In the genomic region with DNA sequence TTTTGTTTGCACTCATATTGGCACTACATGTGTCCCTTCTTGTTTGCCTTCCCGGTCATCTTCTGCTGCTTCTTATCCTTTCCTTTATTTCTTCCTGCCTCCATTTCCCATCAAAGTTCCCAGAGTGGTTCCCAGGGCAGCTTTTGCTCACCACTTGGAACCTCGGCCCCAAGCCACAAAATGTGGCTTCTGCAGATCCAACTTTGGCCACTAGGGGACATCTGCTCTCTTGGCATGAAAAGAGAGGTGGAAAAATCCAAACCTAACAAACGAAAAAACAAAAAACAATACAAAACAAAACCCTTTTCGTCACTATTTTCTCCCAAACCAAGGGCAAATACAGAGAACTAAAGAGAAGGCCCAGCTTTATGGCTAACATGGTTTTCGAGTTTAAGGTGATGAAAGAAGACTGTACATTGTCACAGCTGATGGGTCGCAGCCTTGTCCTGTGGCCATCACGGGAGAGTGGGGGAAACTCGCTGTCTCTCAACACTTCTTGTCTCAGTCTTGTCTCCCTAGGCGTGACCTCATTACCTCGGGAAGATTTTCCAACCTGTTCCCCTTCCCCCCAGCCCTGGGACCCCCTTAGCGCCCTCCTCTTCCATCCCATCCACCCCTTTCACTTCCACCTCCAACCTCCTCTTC, we compare ENCODE assay signal across 8 mouse cellular contexts. TPM values are rescaled to one million over a fixed set of nuclear protein-coding genes. Genes with fewer than 3 reads are reported as not detected.
DNase-seq lines count a peak whose midpoint lies in the region; ATAC-seq and TF ChIP-seq lines count a peak whose summit lies in the region.

No protein-coding gene starts in this region.

- H3K4me1 ChIP-seq in thymus, adult 2 months (replicated peaks; ENCODE audit: control insufficient read depth, insufficient read depth, low read length), result no peaks in the 10 kb centered on the region
- no peaks in the 10 kb centered on the region for H3K4me1 ChIP-seq in embryonic facial prominence, embryonic 13.5 days
- H3K4me1 ChIP-seq in heart, embryonic 11.5 days (ENCODE audit: control insufficient read depth, insufficient read depth, low read length), result no peaks in the 10 kb centered on the region

- H3K36me3 ChIP-seq in thymus, adult 2 months (ENCODE audit: control insufficient read depth, insufficient read depth, low read length), result no peaks in the 10 kb centered on the region
- H3K36me3 ChIP-seq in embryonic facial prominence, embryonic 13.5 days, result no peaks in the 10 kb centered on the region
- no peaks in the 10 kb centered on the region for H3K36me3 ChIP-seq in heart, embryonic 11.5 days (ENCODE audit: control insufficient read depth, insufficient read depth, low read length)
- no peaks in the 10 kb centered on the region for H3K36me3 ChIP-seq in myocyte (ENCODE audit: control insufficient read depth, insufficient read depth)

- H3K27me3 ChIP-seq in thymus, adult 2 months (ENCODE audit: control insufficient read depth, insufficient read depth, low read length), result no peaks in the 10 kb centered on the region
- H3K27me3 ChIP-seq in embryonic facial prominence, embryonic 13.5 days, result no peaks in the 10 kb centered on the region
- H3K27me3 ChIP-seq in heart, embryonic 11.5 days (ENCODE audit: control insufficient read depth, insufficient read depth, low read length), result no peaks in the 10 kb centered on the region
- no peaks in the 10 kb centered on the region for H3K27me3 ChIP-seq in myocyte (ENCODE audit: control insufficient read depth, insufficient read depth, insufficient read length)

- no peak for ATAC-seq in embryonic facial prominence, embryonic 13.5 days (ENCODE audit: insufficient number of reproducible peaks, insufficient read depth, low FRiP score, low TSS enrichment, low read depth)
- ATAC-seq in heart, embryonic 11.5 days (replicated peaks; ENCODE audit: insufficient number of reproducible peaks, low FRiP score, low TSS enrichment), result no peak

- H3ac ChIP-seq in myocyte (ENCODE audit: control insufficient read depth, insufficient read length), result no peak overlapping the region

- H3K9ac ChIP-seq in embryonic facial prominence, embryonic 13.5 days, result no peak overlapping the region
- no peak overlapping the region for H3K9ac ChIP-seq in heart, embryonic 11.5 days (ENCODE audit: low read depth, low read length)

- WGBS in thymus, adult 2 months, result 51% methylated on average over 11 of the region's 11 CpGs
- 46% methylated on average over 11 of the region's 11 CpGs for WGBS in embryonic facial prominence, embryonic 13.5 days
- WGBS in heart, embryonic 11.5 days (ENCODE audit: insufficient replicate concordance), result 33% methylated on average over 11 of the region's 11 CpGs

- no peak overlapping the region for H3K27ac ChIP-seq in thymus, adult 2 months (ENCODE audit: control insufficient read depth, insufficient read depth, low read length)
- no peak overlapping the region for H3K27ac ChIP-seq in embryonic facial prominence, embryonic 13.5 days
- no peak overlapping the region for H3K27ac ChIP-seq in heart, embryonic 11.5 days (ENCODE audit: low read depth, low read length)

- 0 out of 2 replicates have a peak overlapping the region, but pooled peaks have one; percentile 20 for H3K4me2 ChIP-seq in embryonic facial prominence, embryonic 13.5 days
- H3K4me2 ChIP-seq in heart, embryonic 11.5 days, result peak overlapping the region; percentile 52
- peak overlapping the region; percentile 50 for H3K4me2 ChIP-seq in myocyte (ENCODE audit: low read depth)

- no peaks in the 10 kb centered on the region for H3K79me2 ChIP-seq in myocyte (ENCODE audit: control insufficient read depth, insufficient read depth)

- TF ChIP-seq CTCF in thymus, adult 2 months (IDR thresholded peaks at IDR 0.05; ENCODE audit: borderline replicate concordance, control insufficient read depth, extremely low read depth, insufficient read depth, low read length, poor library complexity), result peak; percentile 35; the same call in 1 of the 2 replicates

- no peak overlapping the region for H3K4me3 ChIP-seq in thymus, adult 2 months (ENCODE audit: control insufficient read depth, insufficient read depth, low read length)
- H3K4me3 ChIP-seq in embryonic facial prominence, embryonic 13.5 days, result no peak overlapping the region
- H3K4me3 ChIP-seq in heart, embryonic 11.5 days (ENCODE audit: low read depth, low read length), result peak overlapping the region; percentile 19; the same call in 1 of the 2 replicates
- no peak overlapping the region for H3K4me3 ChIP-seq in myocyte

- no peak for TF ChIP-seq POLR2A in thymus, adult 2 months (IDR thresholded peaks at IDR 0.05; ENCODE audit: control insufficient read depth, extremely low read depth, insufficient read depth, low read length, poor library complexity)
- TF ChIP-seq POLR2A in myocyte (IDR thresholded peaks at IDR 0.05; ENCODE audit: insufficient read length, low read depth), result no peak

- peak; percentile 42 for DNase-seq in thymus, adult 2 months
- DNase-seq in thymus, adult 18-20 months, result no peak
- DNase-seq in adrenal gland, postnatal 14 days, result peak; percentile 79
- peak; percentile 36 to 70 for DNase-seq in layer of hippocampus, postnatal 25 days (ENCODE audit: extremely low spot score in 1 of 2, low spot score in 1 of 2)
- peak; percentile 79 for DNase-seq in thymus, postnatal 4 days

- no peaks in the 10 kb centered on the region for H3K9me3 ChIP-seq in embryonic facial prominence, embryonic 13.5 days
- H3K9me3 ChIP-seq in heart, embryonic 11.5 days (replicated peaks; ENCODE audit: control insufficient read depth, low read length), result no peaks in the 10 kb centered on the region

TF ChIP-seq in myocyte, 11 proteins besides CTCF, POLR2A, EP300 and RAD21:
- no peak for TF ChIP-seq TCF12 (IDR thresholded peaks at IDR 0.05; ENCODE audit: insufficient read depth, poor library complexity, severe bottlenecking)
- no peak for TF ChIP-seq CEBPB (IDR thresholded peaks at IDR 0.05; ENCODE audit: insufficient read depth, poor library complexity, severe bottlenecking)
- no peak for TF ChIP-seq POLR2AphosphoS2 (IDR thresholded peaks at IDR 0.05; ENCODE audit: insufficient read length, low read depth)
- no peak for TF ChIP-seq TCF3 (IDR thresholded peaks at IDR 0.05; ENCODE audit: insufficient read length, low read depth)

RNA-seq across cellular contexts. Expression of a gene that starts 15.4 kb away (rescaled TPM):
- polyA plus RNA-seq in thymus, adult 2 months (2012; rRNA removed), result 34.7 and 38.3 TPM in 2 replicates
- total RNA-seq in adrenal gland, postnatal 14 days (2021), result 50.1 and 51.3 TPM in 2 replicates
- polyA plus RNA-seq in embryonic facial prominence, embryonic 13.5 days (2015; fragmentation: Nextera tagmentation; extraction: Ambion mirVana), result 112 TPM in 2 replicates
- 78.4 and 87.6 TPM in 2 replicates for polyA plus RNA-seq in heart, embryonic 11.5 days (2014; fragmentation: Nextera tagmentation; extraction: Ambion mirVana)
- total RNA-seq in layer of hippocampus, postnatal 25 days (2021), result 10 to 100 TPM; 62.1 to 65.4 TPM
- 35.8 TPM for polyA plus RNA-seq in myocyte (2012; fragmentation: generic; extraction: Trizol)

RNA-seq across cellular contexts. Expression of a gene that starts 43.4 kb away (rescaled TPM):
- polyA plus RNA-seq in thymus, adult 2 months (2012; rRNA removed), result 0.99 and 1.3 TPM in 2 replicates
- total RNA-seq in adrenal gland, postnatal 14 days (2021), result 1.7 and 2.5 TPM in 2 replicates
- 1.9 and 2.1 TPM in 2 replicates for polyA plus RNA-seq in embryonic facial prominence, embryonic 13.5 days (2015; fragmentation: Nextera tagmentation; extraction: Ambion mirVana)
- polyA plus RNA-seq in heart, embryonic 11.5 days (2014; fragmentation: Nextera tagmentation; extraction: Ambion mirVana), result 0.79 and 1.1 TPM in 2 replicates
- 10 to 100 TPM; 64.5 to 75.6 TPM for total RNA-seq in layer of hippocampus, postnatal 25 days (2021)
- 1.8 TPM for polyA plus RNA-seq in myocyte (2012; fragmentation: generic; extraction: Trizol)

RNA-seq across cellular contexts. Expression of a gene that starts 57.9 kb away (rescaled TPM):
- 93.3 and 102 TPM in 2 replicates for polyA plus RNA-seq in thymus, adult 2 months (2012; rRNA removed)
- 22.0 and 22.3 TPM in 2 replicates for total RNA-seq in adrenal gland, postnatal 14 days (2021)
- 11.3 and 15.9 TPM in 2 replicates for polyA plus RNA-seq in embryonic facial prominence, embryonic 13.5 days (2015; fragmentation: Nextera tagmentation; extraction: Ambion mirVana)
- polyA plus RNA-seq in heart, embryonic 11.5 days (2014; fragmentation: Nextera tagmentation; extraction: Ambion mirVana), result 21.9 and 29.3 TPM in 2 replicates
- total RNA-seq in layer of hippocampus, postnatal 25 days (2021), result 10 to 100 TPM; 10.2 to 12.1 TPM
- 19.4 TPM for polyA plus RNA-seq in myocyte (2012; fragmentation: generic; extraction: Trizol)

Comparison
In these comparisons a context has a peak if more than half of its experiments do, and no peak if none do; other contexts are left out.
1. DNase-seq: peak in thymus, adult 2 months (single experiment), adrenal gland, postnatal 14 days (single experiment), layer of hippocampus, postnatal 25 days (2 of 2) and thymus, postnatal 4 days (single experiment); none in thymus, adult 18-20 months (0 of 2).
2. Peak in every context shown above with its lines, with median percentiles within 50 percentile points of each other: H3K4me2 ChIP-seq.